Mouse (Mus musculus) cerebellum, adult 9-10 months (tissue): ENCODE measurements around the gene Sympk.

Source experiments
- DNase-seq: peaks from one replicate; pipeline ENCODE4 v3.0.0; 2022

The Sympk gene

GRCm38 (mm10) chr7:19007026-19007977 lies 16.9 kb upstream of the Sympk start:
- DNase-seq: peak; percentile 55

- peak; percentile 37 for DNase-seq
Measured at GRCm38 (mm10) chr7:19010581-19010980, 13.6 kb upstream of the Sympk start.

GRCm38 (mm10) chr7:19012025-19012621 lies 12.1 kb upstream of the Sympk start:
- DNase-seq: peak; percentile 50

GRCm38 (mm10) chr7:19012882-19013281 lies 11.3 kb upstream of the Sympk start:
- peak; percentile 31 for DNase-seq

- peak; percentile 23 for DNase-seq
Measured at GRCm38 (mm10) chr7:19014452-19014851, 9.7 kb upstream of the Sympk start.

- no peak for DNase-seq
Measured at GRCm38 (mm10) chr7:19016042-19016441, 8.1 kb upstream of the Sympk start.

- no peak for DNase-seq
Measured at GRCm38 (mm10) chr7:19017909-19018308, 6.3 kb upstream of the Sympk start.

- no peak for DNase-seq
Measured at GRCm38 (mm10) chr7:19021048-19021447, 3.1 kb upstream of the Sympk start.

- DNase-seq: no peak
Measured at GRCm38 (mm10) chr7:19022189-19022958, 1.8 kb upstream of the Sympk start.

GRCm38 (mm10) chr7:19023357-19023814 lies 791 bp upstream of the Sympk start, which contains the start of gene Foxa3:
TSS of gene Foxa3 (minus strand) at chr7:19023538.
- DNase-seq: peak; percentile 80

- DNase-seq: peak; percentile 73
Measured at GRCm38 (mm10) chr7:19024581-19025255, 541 bp downstream of the Sympk start.

- no peak for DNase-seq
Measured at GRCm38 (mm10) chr7:19028067-19028466, 3.9 kb downstream of the Sympk start.

- no peak for DNase-seq
Measured at GRCm38 (mm10) chr7:19029084-19029653, 5.0 kb downstream of the Sympk start.

GRCm38 (mm10) chr7:19031641-19032040 lies 7.5 kb downstream of the Sympk start:
- DNase-seq: no peak

GRCm38 (mm10) chr7:19044616-19045015 lies 20.4 kb downstream of the Sympk start:
- DNase-seq: no peak

- DNase-seq: peak; percentile 84
Measured at GRCm38 (mm10) chr7:19046286-19047069, 22.3 kb downstream of the Sympk start.

GRCm38 (mm10) chr7:19048006-19048527 lies 23.9 kb downstream of the Sympk start:
- DNase-seq: no peak

GRCm38 (mm10) chr7:19049252-19049651 lies 25.1 kb downstream of the Sympk start:
- DNase-seq: no peak

- no peak for DNase-seq
Measured at GRCm38 (mm10) chr7:19050172-19050571, 26.0 kb downstream of the Sympk start.

- DNase-seq: no peak
Measured at GRCm38 (mm10) chr7:19051161-19051560, 27.0 kb downstream of the Sympk start.
